Mouse (Mus musculus): ENCODE data around the gene Mmab.

Mmab gene

GRCm38 (mm10) chr5:114456287-114456686 lies 12.4 kb upstream of the Mmab start:
- no peaks in the 10 kb centered on the region for H3K27me3 ChIP-seq (ENCODE audit: insufficient read depth, low read length)
- H3K36me3 ChIP-seq (ENCODE audit: insufficient read depth, low read length), result peaks cover 72% of the 10 kb centered on the region
- H3K9me3 ChIP-seq (ENCODE audit: low read length), result no peaks in the 10 kb centered on the region
- TF ChIP-seq CTCF (conservative IDR thresholded peaks at IDR 0.05; ENCODE audit: low read length) (no peak), POU5F1 (IDR thresholded peaks at IDR 0.05; ENCODE audit: borderline replicate concordance, low read length) (no peak)
- no peak overlapping the region for H3K4me3 ChIP-seq (replicated peaks; ENCODE audit: low read length)
- peaks cover 49% of the 10 kb centered on the region for H3K4me1 ChIP-seq (replicated peaks; ENCODE audit: low read depth, low read length)

GRCm38 (mm10) chr5:114449011-114449410 lies 5.2 kb upstream of the Mmab start:
- peaks cover 82% of the 10 kb centered on the region for H3K36me3 ChIP-seq (ENCODE audit: insufficient read depth, low read length)
- H3K9me3 ChIP-seq (ENCODE audit: low read length), result no peaks in the 10 kb centered on the region
- H3K4me3 ChIP-seq (replicated peaks; ENCODE audit: low read length), result no peak overlapping the region
- peaks cover 25% of the 10 kb centered on the region for H3K4me1 ChIP-seq (replicated peaks; ENCODE audit: low read depth, low read length)
- H3K27me3 ChIP-seq (ENCODE audit: insufficient read depth, low read length), result no peaks in the 10 kb centered on the region
- no peak for TF ChIP-seq POU5F1 (IDR thresholded peaks at IDR 0.05; ENCODE audit: borderline replicate concordance, low read length)
- TF ChIP-seq NANOG (IDR thresholded peaks at IDR 0.05; ENCODE audit: borderline replicate concordance, low read length), result no peak
- TF ChIP-seq CTCF (conservative IDR thresholded peaks at IDR 0.05; ENCODE audit: low read length), result no peak

- peaks cover 40% of the 10 kb centered on the region for H3K36me3 ChIP-seq (ENCODE audit: insufficient read depth, low read length)
- H3K27me3 ChIP-seq (ENCODE audit: insufficient read depth, low read length), result no peaks in the 10 kb centered on the region
- H3K4me1 ChIP-seq (replicated peaks; ENCODE audit: low read depth, low read length), result peaks cover 31% of the 10 kb centered on the region
- peak overlapping the region; percentile 95 for H3K4me3 ChIP-seq (replicated peaks; ENCODE audit: low read length)
- H3K9me3 ChIP-seq (ENCODE audit: low read length), result no peaks in the 10 kb centered on the region
- TF ChIP-seq POU5F1 (IDR thresholded peaks at IDR 0.05; ENCODE audit: borderline replicate concordance, low read length), result no peak
- no peak for TF ChIP-seq NANOG (IDR thresholded peaks at IDR 0.05; ENCODE audit: borderline replicate concordance, low read length)
- no peak for TF ChIP-seq CTCF (conservative IDR thresholded peaks at IDR 0.05; ENCODE audit: low read length)
These were observed 470 bp upstream of the Mmab start for GRCm38 (mm10) chr5:114444368-114444692.

- TF ChIP-seq NANOG (IDR thresholded peaks at IDR 0.05; ENCODE audit: borderline replicate concordance, low read length) (no peak), POU5F1 (IDR thresholded peaks at IDR 0.05; ENCODE audit: borderline replicate concordance, low read length) (no peak), CTCF (conservative IDR thresholded peaks at IDR 0.05; ENCODE audit: low read length) (no peak)
- peaks cover 72% of the 10 kb centered on the region for H3K36me3 ChIP-seq (ENCODE audit: insufficient read depth, low read length)
These were observed 8.3 kb downstream of the Mmab start for GRCm38 (mm10) chr5:114435588-114435987.

GRCm38 (mm10) chr5:114434359-114434758 lies 9.5 kb downstream of the Mmab start:
- no peaks in the 10 kb centered on the region for H3K9me3 ChIP-seq (ENCODE audit: low read length)
- H3K27me3 ChIP-seq (ENCODE audit: insufficient read depth, low read length), result no peaks in the 10 kb centered on the region
- peaks cover 34% of the 10 kb centered on the region for H3K4me1 ChIP-seq (replicated peaks; ENCODE audit: low read depth, low read length)
- H3K36me3 ChIP-seq (ENCODE audit: insufficient read depth, low read length), result peaks cover 75% of the 10 kb centered on the region
- TF ChIP-seq CTCF (conservative IDR thresholded peaks at IDR 0.05; ENCODE audit: low read length) (no peak), NANOG (IDR thresholded peaks at IDR 0.05; ENCODE audit: borderline replicate concordance, low read length) (no peak), POU5F1 (IDR thresholded peaks at IDR 0.05; ENCODE audit: borderline replicate concordance, low read length) (no peak)
- no peak overlapping the region for H3K4me3 ChIP-seq (replicated peaks; ENCODE audit: low read length)

More at GRCm38 (mm10) chr5:114435588-114435987, 8.3 kb downstream of the Mmab start:
- no peaks in the 10 kb centered on the region for H3K27me3 ChIP-seq (ENCODE audit: insufficient read depth, low read length)
- H3K4me3 ChIP-seq (replicated peaks; ENCODE audit: low read length), result no peak overlapping the region
- H3K4me1 ChIP-seq (replicated peaks; ENCODE audit: low read depth, low read length), result peaks cover 34% of the 10 kb centered on the region
- no peaks in the 10 kb centered on the region for H3K9me3 ChIP-seq (ENCODE audit: low read length)

- Histone ChIP-seq H3K4me3 (replicated peaks; ENCODE audit: low read length) (no peak overlapping the region), H3K27me3 (ENCODE audit: insufficient read depth, low read length) (no peaks in the 10 kb centered on the region), H3K9me3 (ENCODE audit: low read length) (no peaks in the 10 kb centered on the region), H3K36me3 (ENCODE audit: insufficient read depth, low read length) (peaks cover 32% of the 10 kb centered on the region), H3K4me1 (replicated peaks; ENCODE audit: low read depth, low read length) (peaks cover 27% of the 10 kb centered on the region)
- TF ChIP-seq NANOG (IDR thresholded peaks at IDR 0.05; ENCODE audit: borderline replicate concordance, low read length) (no peak), CTCF (conservative IDR thresholded peaks at IDR 0.05; ENCODE audit: low read length) (no peak), POU5F1 (IDR thresholded peaks at IDR 0.05; ENCODE audit: borderline replicate concordance, low read length) (no peak)
These were observed 14.1 kb downstream of the Mmab start for GRCm38 (mm10) chr5:114429781-114430180.

GRCm38 (mm10) chr5:114428621-114429020 lies 15.2 kb downstream of the Mmab start:
- Histone ChIP-seq H3K9me3 (ENCODE audit: low read length) (no peaks in the 10 kb centered on the region), H3K27me3 (ENCODE audit: insufficient read depth, low read length) (no peaks in the 10 kb centered on the region), H3K4me3 (replicated peaks; ENCODE audit: low read length) (no peak overlapping the region), H3K36me3 (ENCODE audit: insufficient read depth, low read length) (peaks cover 21% of the 10 kb centered on the region), H3K4me1 (replicated peaks; ENCODE audit: low read depth, low read length) (peaks cover 27% of the 10 kb centered on the region)
- TF ChIP-seq CTCF (conservative IDR thresholded peaks at IDR 0.05; ENCODE audit: low read length) (no peak), NANOG (IDR thresholded peaks at IDR 0.05; ENCODE audit: borderline replicate concordance, low read length) (no peak), POU5F1 (IDR thresholded peaks at IDR 0.05; ENCODE audit: borderline replicate concordance, low read length) (no peak)

GRCm38 (mm10) chr5:114426732-114427131 lies 17.1 kb downstream of the Mmab start:
- Histone ChIP-seq H3K36me3 (ENCODE audit: insufficient read depth, low read length) (0 out of 2 replicates have a peak, but pooled peaks cover 4% of the 10 kb centered on the region), H3K9me3 (ENCODE audit: low read length) (no peaks in the 10 kb centered on the region), H3K4me3 (replicated peaks; ENCODE audit: low read length) (no peak overlapping the region), H3K27me3 (ENCODE audit: insufficient read depth, low read length) (no peaks in the 10 kb centered on the region), H3K4me1 (replicated peaks; ENCODE audit: low read depth, low read length) (0 out of 2 replicates have a peak, but pooled peaks cover 15% of the 10 kb centered on the region)
- no peak for TF ChIP-seq POU5F1 (IDR thresholded peaks at IDR 0.05; ENCODE audit: borderline replicate concordance, low read length)
- TF ChIP-seq NANOG (IDR thresholded peaks at IDR 0.05; ENCODE audit: borderline replicate concordance, low read length), result no peak
- TF ChIP-seq CTCF (conservative IDR thresholded peaks at IDR 0.05; ENCODE audit: low read length), result no peak

- Histone ChIP-seq H3K27me3 (ENCODE audit: insufficient read depth, low read length) (no peaks in the 10 kb centered on the region), H3K4me3 (replicated peaks; ENCODE audit: low read length) (no peak overlapping the region), H3K4me1 (replicated peaks; ENCODE audit: low read depth, low read length) (peaks cover 32% of the 10 kb centered on the region), H3K9me3 (ENCODE audit: low read length) (no peaks in the 10 kb centered on the region), H3K36me3 (ENCODE audit: insufficient read depth, low read length) (peaks cover 26% of the 10 kb centered on the region)
- TF ChIP-seq POU5F1 (IDR thresholded peaks at IDR 0.05; ENCODE audit: borderline replicate concordance, low read length) (no peak), NANOG (IDR thresholded peaks at IDR 0.05; ENCODE audit: borderline replicate concordance, low read length) (no peak), CTCF (conservative IDR thresholded peaks at IDR 0.05; ENCODE audit: low read length) (no peak)
These were observed 19.9 kb downstream of the Mmab start for GRCm38 (mm10) chr5:114423961-114424360.

Measured in E14TG2a.4 (cell line).